In the genomic region with DNA sequence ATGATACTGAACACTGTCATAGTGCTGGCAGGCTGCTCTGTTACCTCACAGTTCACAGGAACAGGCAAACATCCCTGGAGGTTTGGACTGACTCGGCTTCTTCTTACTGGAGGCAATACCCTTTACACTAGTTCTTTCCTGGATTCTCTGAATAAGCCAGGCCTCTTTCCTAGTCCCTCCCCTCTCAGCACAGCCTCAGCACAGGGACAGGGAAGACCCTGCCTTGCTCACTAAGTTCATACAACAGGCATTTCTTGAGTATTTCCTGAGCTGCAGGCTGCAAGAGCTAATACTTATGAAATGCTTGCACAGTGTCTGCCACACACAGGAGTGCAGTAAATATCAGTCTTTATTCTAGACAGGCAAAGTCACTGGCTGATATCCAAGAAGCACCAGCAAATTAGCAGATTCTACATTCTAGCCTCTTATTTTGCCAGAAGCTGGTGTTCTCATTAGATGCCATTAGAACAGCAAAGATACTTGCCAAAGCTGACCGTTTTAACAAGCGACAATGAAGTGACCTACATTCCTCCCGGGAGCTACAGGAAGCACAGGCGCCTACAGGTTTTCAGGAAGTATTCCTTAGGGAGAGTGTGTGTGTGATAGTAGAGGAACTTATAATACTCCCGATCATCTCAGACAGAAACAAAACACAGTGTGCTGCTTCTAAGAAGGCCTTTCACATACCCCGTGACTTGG, we compare ENCODE assay signal across 8 mouse cellular contexts.
A peak's percentile ranks its signal among the peaks of the same experiment; 100 is the strongest.
DNase-seq lines count a peak whose midpoint lies in the region; ATAC-seq and TF ChIP-seq lines count a peak whose summit lies in the region.

No protein-coding gene starts in this region.

- no peaks in the 10 kb centered on the region for H3K9me3 ChIP-seq in forebrain, embryonic 16.5 days (ENCODE audit: control insufficient read depth, low read length)
- H3K9me3 ChIP-seq in limb, embryonic 15.5 days: no peaks in the 10 kb centered on the region

- peak; percentile 64; the same call in 1 of the 2 replicates for ATAC-seq in forebrain, embryonic 16.5 days
- ATAC-seq in limb, embryonic 15.5 days (ENCODE audit: insufficient number of reproducible peaks, low FRiP score, low TSS enrichment, low read depth): no peak
- ATAC-seq in erythroid progenitor cell, adult 5-6 weeks (replicated peaks; ENCODE audit: low FRiP score, poor library complexity, severe bottlenecking): no peak

- H3K4me1 ChIP-seq in cerebellum, adult 2 months (ENCODE audit: control insufficient read depth, insufficient read depth, low read length): peaks cover 17% of the 10 kb centered on the region
- H3K4me1 ChIP-seq in forebrain, embryonic 16.5 days (replicated peaks; ENCODE audit: control insufficient read depth, insufficient read depth, low read length): peaks cover 9% of the 10 kb centered on the region
- peaks cover 19% of the 10 kb centered on the region for H3K4me1 ChIP-seq in limb, embryonic 15.5 days

- TF ChIP-seq POLR2A in cerebellum, adult 2 months (IDR thresholded peaks at IDR 0.05; ENCODE audit: borderline replicate concordance, insufficient read depth, low read length): no peak

- H3K4me2 ChIP-seq in forebrain, embryonic 16.5 days (ENCODE audit: low read length): no peak overlapping the region
- no peak overlapping the region for H3K4me2 ChIP-seq in limb, embryonic 15.5 days

- no peak overlapping the region; the same call in 1 of the 2 replicates for H3K27ac ChIP-seq in cerebellum, adult 2 months (ENCODE audit: insufficient read depth, low read length)
- H3K27ac ChIP-seq in layer of hippocampus, adult 2 months: peak overlapping the region; percentile 79
- H3K27ac ChIP-seq in forebrain, embryonic 16.5 days (ENCODE audit: low read length): no peak overlapping the region
- peak overlapping the region; percentile 55 for H3K27ac ChIP-seq in limb, embryonic 15.5 days

- 13% methylated on average over 7 of the region's 7 CpGs for WGBS in cerebellum, adult 2 months
- 21% methylated on average over 7 of the region's 7 CpGs for WGBS in forebrain, embryonic 16.5 days
- 37% methylated on average over 7 of the region's 7 CpGs for WGBS in limb, embryonic 15.5 days

- no peak overlapping the region for H3K9ac ChIP-seq in forebrain, embryonic 16.5 days (replicated peaks; ENCODE audit: low read depth, low read length)
- no peak overlapping the region for H3K9ac ChIP-seq in limb, embryonic 15.5 days

- TF ChIP-seq CTCF in cerebellum, adult 2 months (IDR thresholded peaks at IDR 0.05; ENCODE audit: borderline replicate concordance, insufficient read depth, low read depth, low read length): no peak
- no peak for TF ChIP-seq CTCF in layer of hippocampus, adult 2 months (conservative IDR thresholded peaks at IDR 0.05)

- no peak overlapping the region for H3K4me3 ChIP-seq in cerebellum, adult 2 months (replicated peaks; ENCODE audit: insufficient read depth, low read depth, low read length)
- no peak overlapping the region for H3K4me3 ChIP-seq in layer of hippocampus, adult 2 months
- H3K4me3 ChIP-seq in forebrain, embryonic 16.5 days (replicated peaks; ENCODE audit: low read length): no peak overlapping the region
- no peak overlapping the region for H3K4me3 ChIP-seq in limb, embryonic 15.5 days

- H3K27me3 ChIP-seq in cerebellum, adult 2 months (ENCODE audit: control insufficient read depth, insufficient read depth, low read length): no peaks in the 10 kb centered on the region
- H3K27me3 ChIP-seq in forebrain, embryonic 16.5 days (replicated peaks; ENCODE audit: control insufficient read depth, insufficient read depth, low read length): no peaks in the 10 kb centered on the region
- no peaks in the 10 kb centered on the region for H3K27me3 ChIP-seq in limb, embryonic 15.5 days

- H3K36me3 ChIP-seq in forebrain, embryonic 16.5 days (ENCODE audit: control insufficient read depth, insufficient read depth): no peaks in the 10 kb centered on the region
- H3K36me3 ChIP-seq in limb, embryonic 15.5 days: no peaks in the 10 kb centered on the region

- DNase-seq in cerebellum, adult 2 months: peak; percentile 41 to 66
- no peak for DNase-seq in cerebellum, adult 11 months
- peak in 1 of 2 experiments; percentile 18 for DNase-seq in layer of hippocampus, adult 2 months (ENCODE audit: low spot score in 2 of 2)
- DNase-seq in layer of hippocampus, adult 9-10 months (ENCODE audit: low spot score): no peak
- no peak for DNase-seq in spleen, postnatal 10 days (ENCODE audit: low spot score in 2 of 2)

Comparison
In these comparisons a context has a peak if more than half of its experiments do, and no peak if none do; other contexts are left out.
1. DNase-seq: peak in cerebellum, adult 2 months (2 of 2); none in cerebellum, adult 11 months (single experiment), layer of hippocampus, adult 9-10 months (single experiment) and spleen, postnatal 10 days (0 of 2).
2. H3K27ac ChIP-seq: peak in layer of hippocampus, adult 2 months (single experiment) and limb, embryonic 15.5 days (single experiment); none in cerebellum, adult 2 months (single experiment) and forebrain, embryonic 16.5 days (single experiment).